21 mouse cellular contexts compared by ENCODE assay signal in the genomic region with DNA sequence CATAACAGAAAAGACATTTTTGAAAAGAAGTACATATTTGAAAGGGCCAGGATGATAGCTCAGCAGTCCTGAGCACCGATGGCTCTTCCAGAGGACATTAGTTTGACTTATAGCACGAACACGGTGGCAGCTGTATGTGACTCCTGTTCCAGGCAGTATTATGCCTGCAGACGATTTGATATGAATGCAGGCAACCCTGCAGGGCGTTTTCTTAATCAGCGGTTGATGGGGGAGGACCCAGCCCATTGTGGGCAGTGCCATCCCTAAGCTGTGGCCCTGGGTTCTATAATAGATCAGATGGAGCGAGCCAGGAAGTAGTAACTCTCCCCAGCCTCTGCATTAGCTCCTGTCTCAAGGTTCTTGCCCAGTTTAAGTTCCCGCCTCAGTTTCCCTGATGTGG. TPM values are rescaled to one million over a fixed set of nuclear protein-coding genes. Genes with fewer than 3 reads are reported as not detected.
DNase-seq lines count a peak whose midpoint lies in the region; ATAC-seq and TF ChIP-seq lines count a peak whose summit lies in the region.
"Had no signal": no experiment of that assay in that cellular context is flagged by ENCODE, and none has a peak within 500 bp of the region (broad histone marks: within the 10 kb centered on the region; RNA-seq: fewer than 3 reads in every experiment).

No protein-coding gene starts in this region.

- no peak overlapping the region for H3K4me3 ChIP-seq in liver, postnatal 0 days (ENCODE audit: low read depth, low read length)
- no peak overlapping the region for H3K4me3 ChIP-seq in liver, embryonic 13.5 days (replicated peaks)
- H3K4me3 ChIP-seq: embryonic facial prominence, embryonic 13.5 days; forebrain, embryonic 10.5 days; gastrocnemius, adult 2 months; heart, embryonic 10.5 days; hindbrain, embryonic 13.5 days had no signal

- no peak for ATAC-seq in liver, postnatal 0 days
- peak; percentile 67 for ATAC-seq in liver, embryonic 13.5 days (ENCODE audit: low read depth)
- peak; percentile 17; the same call in 1 of the 2 replicates for ATAC-seq in megakaryocyte progenitor cell, adult 5-6 weeks (replicated peaks; ENCODE audit: poor library complexity)
- ATAC-seq: activated CD4-positive, CD25-positive, alpha-beta regulatory T cell, adult 4 months; forebrain, embryonic 14.5 days had no signal

- no peaks in the 10 kb centered on the region for H3K9me3 ChIP-seq in liver, postnatal 0 days (ENCODE audit: low read length)
- no peaks in the 10 kb centered on the region for H3K9me3 ChIP-seq in liver, embryonic 13.5 days (replicated peaks)
- H3K9me3 ChIP-seq: embryonic facial prominence, embryonic 13.5 days; forebrain, embryonic 10.5 days; heart, embryonic 10.5 days; hindbrain, embryonic 13.5 days had no signal

- H3K27me3 ChIP-seq in liver, postnatal 0 days (ENCODE audit: insufficient read depth, low read length), result no peaks in the 10 kb centered on the region
- H3K27me3 ChIP-seq in liver, embryonic 13.5 days, result no peaks in the 10 kb centered on the region
- H3K27me3 ChIP-seq: embryonic facial prominence, embryonic 13.5 days; hindbrain, embryonic 13.5 days had no signal

- peaks cover 17% of the 10 kb centered on the region for H3K4me1 ChIP-seq in liver, postnatal 0 days (ENCODE audit: insufficient read depth)
- peaks cover 49% of the 10 kb centered on the region for H3K4me1 ChIP-seq in liver, embryonic 13.5 days (replicated peaks)

- TF ChIP-seq CTCF in liver, postnatal 0 days (IDR thresholded peaks at IDR 0.05; ENCODE audit: low read depth), result no peak

- H3K9ac ChIP-seq in liver, postnatal 0 days (replicated peaks), result no peak overlapping the region
- no peak overlapping the region for H3K9ac ChIP-seq in liver, embryonic 13.5 days
- H3K9ac ChIP-seq: embryonic facial prominence, embryonic 13.5 days; hindbrain, embryonic 13.5 days had no signal

- H3K36me3 ChIP-seq in liver, postnatal 0 days (replicated peaks; ENCODE audit: insufficient read depth, low read length), result no peaks in the 10 kb centered on the region
- H3K36me3 ChIP-seq in liver, embryonic 13.5 days, result no peaks in the 10 kb centered on the region
- H3K36me3 ChIP-seq: embryonic facial prominence, embryonic 13.5 days; forebrain, embryonic 10.5 days; heart, embryonic 10.5 days; hindbrain, embryonic 13.5 days had no signal

- TF ChIP-seq EP300 in liver, postnatal 0 days (IDR thresholded peaks at IDR 0.05; ENCODE audit: low read depth), result no peak

- WGBS in liver, postnatal 0 days (ENCODE audit: insufficient replicate concordance), result 70% methylated on average over 8 of the region's 8 CpGs
- WGBS in liver, embryonic 13.5 days (ENCODE audit: insufficient replicate concordance), result 53% methylated on average over 8 of the region's 8 CpGs

- H3K4me2 ChIP-seq in liver, postnatal 0 days (ENCODE audit: low read depth, low read length), result no peak overlapping the region
- no peak overlapping the region for H3K4me2 ChIP-seq in liver, embryonic 13.5 days
- H3K4me2 ChIP-seq: embryonic facial prominence, embryonic 13.5 days; hindbrain, embryonic 13.5 days had no signal

- no peak overlapping the region for H3K27ac ChIP-seq in liver, postnatal 0 days (ENCODE audit: low read depth)
- H3K27ac ChIP-seq in liver, embryonic 13.5 days, result no peak overlapping the region
- H3K27ac ChIP-seq: embryonic facial prominence, embryonic 13.5 days; forebrain, embryonic 10.5 days; gastrocnemius, adult 2 months; heart, embryonic 10.5 days; hindbrain, embryonic 13.5 days had no signal

- peak; percentile 38 for DNase-seq in liver
- no peak for DNase-seq in liver, postnatal 0 days
- peak; percentile 27 for DNase-seq in c-Kit-positive CD71-positive TER-119-positive erythroid progenitor cells, embryonic 14.5 days (ENCODE audit: low spot score)
- no peak for DNase-seq in liver, embryonic 13.5 days
- no peak for DNase-seq in gastrocnemius, postnatal 25 days
- DNase-seq in testis, postnatal 14 days (ENCODE audit: low spot score), result no peak
- DNase-seq: adrenal gland, postnatal 14 days; cerebellum, adult 18-20 months; cerebellum, adult 9-11 months; cerebellum, postnatal 36 days; gastrocnemius, adult 2 months; gastrocnemius, postnatal 36 days; heart, adult 18-20 months; heart, postnatal 10 days had no signal

RNA-seq across cellular contexts. Expression of a gene that starts 16.8 kb away (rescaled TPM):
- 8.5 and 8.9 TPM in 2 replicates for polyA plus RNA-seq in liver, postnatal 0 days (2015; fragmentation: Nextera tagmentation; extraction: Ambion mirVana)
- 7.9 and 10.6 TPM in 2 replicates for polyA plus RNA-seq in liver, embryonic 13.5 days (2015; fragmentation: Nextera tagmentation; extraction: Ambion mirVana)
- 23.7 and 34.6 TPM in 2 replicates for total RNA-seq in megakaryocyte progenitor cell, adult 5-6 weeks (2015)
- total RNA-seq in megakaryocyte progenitor cell, adult 5-6 weeks (2017), result 36.9 and 39.7 TPM in 2 replicates
- total RNA-seq in gastrocnemius, postnatal 25 days (2021), result 1 to 10 TPM; 4.5 to 4.9 TPM

Comparison
In these comparisons a context has a peak if more than half of its experiments do, and no peak if none do; other contexts are left out.
1. DNase-seq: peak in liver (single experiment) and c-Kit-positive CD71-positive TER-119-positive erythroid progenitor cells, embryonic 14.5 days (single experiment); none in liver, postnatal 0 days (single experiment), liver, embryonic 13.5 days (single experiment), gastrocnemius, postnatal 25 days (single experiment) and testis, postnatal 14 days (single experiment).
2. RNA of a gene that starts 16.8 kb away (total RNA-seq): 23.7 to 39.7 TPM in megakaryocyte progenitor cell, adult 5-6 weeks; 4.5 to 4.9 TPM in gastrocnemius, postnatal 25 days; every median in the first group is over 4 times any median in the second.